Mouse (Mus musculus) layer of hippocampus, postnatal 25 days (tissue): Measurements from ENCODE around the gene 1700008O03Rik. TPM values are rescaled to one million over a fixed set of nuclear protein-coding genes. Genes with fewer than 3 reads are reported as not detected.

Source experiments
- DNase-seq, 2 experiments: peaks; one replicate each; pipeline ENCODE4 v3.0.0; 2022; ENCODE audit warnings: mixed read lengths in 2 of 2, low spot score in 1 of 2; ENCODE audit errors: extremely low spot score in 1 of 2
- total RNA-seq, 2 experiments: library from RNA; stranded (reverse); gene quantifications; 2 replicates each; pipeline ENCODE4 v1.2.3; 2021

The 1700008O03Rik gene
- total RNA-seq, 2 experiments from 2014 or later = 3.8 to 4.1 TPM

DNA sequence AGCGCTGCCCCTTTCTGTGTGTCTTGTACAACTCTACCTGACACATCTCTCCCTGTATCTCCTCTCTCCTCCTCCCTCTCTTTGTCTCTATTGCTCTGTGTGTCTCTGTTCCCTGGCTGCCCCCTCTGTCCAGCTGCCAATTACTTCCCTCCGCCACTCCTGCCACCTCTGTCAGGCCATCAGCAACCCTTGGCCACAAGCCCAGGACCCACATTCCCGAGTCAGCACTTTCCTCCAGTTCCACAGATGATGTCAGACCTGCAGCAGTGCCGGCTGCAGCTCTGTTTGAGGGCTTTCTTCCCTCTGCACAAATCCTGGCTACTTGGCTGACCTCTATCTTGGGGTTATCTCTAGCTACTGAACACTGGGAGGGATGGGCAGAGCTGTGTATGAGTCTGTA, 7.3 kb downstream of the 1700008O03Rik start:
- no peak for DNase-seq

- no peak for DNase-seq
Measured at GRCm38 (mm10) chr7:44375793-44376192, 9.8 kb downstream of the 1700008O03Rik start.

DNA sequence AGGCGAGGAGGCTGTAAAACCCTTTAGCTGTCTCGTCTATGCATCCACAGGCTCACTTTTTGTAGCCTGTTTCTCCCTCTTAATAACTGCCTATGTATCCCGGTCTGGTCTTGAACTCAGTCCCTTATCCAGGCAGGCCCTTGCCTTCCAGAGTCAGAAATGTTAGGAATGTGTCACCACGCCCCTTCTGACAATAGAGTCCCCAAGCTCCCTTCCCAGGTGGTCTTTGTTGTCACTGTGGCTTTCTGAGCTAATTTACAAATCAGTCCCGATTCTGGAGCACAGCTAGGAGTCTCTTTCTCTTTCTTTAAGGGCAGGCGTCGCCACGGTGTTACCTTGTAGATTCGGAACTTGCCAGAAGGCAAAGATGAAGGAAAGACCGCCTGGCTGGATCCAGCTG, 10.4 kb downstream of the 1700008O03Rik start:
- DNase-seq = no peak

- DNase-seq = peak in 1 of 2 experiments; percentile 28
Measured at GRCm38 (mm10) chr7:44374756-44375155, 10.9 kb downstream of the 1700008O03Rik start.

DNA sequence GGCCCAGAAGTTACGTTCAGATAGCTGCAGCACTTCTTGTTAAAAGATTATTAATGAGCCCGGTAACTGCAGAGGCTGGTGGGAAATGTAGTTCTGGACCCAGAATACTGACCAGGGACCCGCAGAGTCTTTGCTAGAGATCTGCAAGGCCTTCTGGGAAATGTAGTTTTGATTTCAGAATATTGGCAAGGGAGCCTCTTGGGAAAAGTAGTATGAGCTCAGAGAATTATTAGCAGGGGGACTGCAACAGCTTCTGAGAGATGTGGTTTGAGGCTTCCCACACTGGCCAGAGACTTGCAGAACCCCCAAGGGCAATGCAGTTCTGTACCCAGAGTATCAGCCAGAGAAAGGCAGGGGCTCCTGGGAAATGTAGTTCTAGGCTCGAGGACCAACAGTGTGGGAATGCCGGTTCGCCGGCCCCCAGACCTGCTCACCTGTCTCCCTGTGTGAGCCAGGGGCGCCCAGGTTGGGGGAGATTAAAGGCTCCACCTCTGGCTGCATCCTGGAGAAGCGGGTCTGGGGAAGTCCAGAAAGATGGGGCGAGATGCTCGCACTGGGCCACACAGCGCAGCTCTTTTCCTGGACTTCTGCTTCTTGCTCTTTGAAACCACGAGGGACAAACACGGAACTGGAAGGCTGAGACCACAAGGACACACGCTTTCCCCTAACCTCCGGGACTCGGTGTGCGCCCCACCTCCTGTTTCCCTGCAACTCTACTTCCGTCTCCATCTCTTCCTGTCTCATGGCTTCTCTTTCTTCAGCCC, 11.5 kb downstream of the 1700008O03Rik start:
- peak; percentile 60 to 77 for DNase-seq

GRCm38 (mm10) chr7:44373460-44373859, 12.2 kb downstream of the 1700008O03Rik start:
- DNase-seq = no peak

DNA sequence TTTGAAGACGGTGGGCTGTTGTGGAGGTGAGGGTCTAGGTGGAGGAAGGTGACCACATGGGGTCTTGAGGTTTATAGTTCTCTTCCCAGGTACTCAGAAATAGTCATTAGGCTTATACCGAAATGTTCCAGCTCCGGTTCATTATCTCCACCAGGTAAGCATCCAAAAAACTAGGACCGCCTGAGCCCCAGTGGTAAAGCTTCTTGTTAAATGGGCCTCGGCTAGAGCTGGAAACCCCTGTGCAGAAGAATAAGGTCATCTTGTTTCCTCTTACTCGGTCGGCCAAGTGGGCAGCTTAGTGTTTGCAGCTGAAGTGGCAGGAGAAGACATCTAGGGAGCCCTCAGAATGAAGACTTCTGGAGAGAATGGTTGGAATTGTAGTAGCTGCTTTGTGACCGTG, 12.9 kb downstream of the 1700008O03Rik start:
- DNase-seq = no peak

GRCm38 (mm10) chr7:44360792-44361301, 24.8 kb downstream of the 1700008O03Rik start:
- peak in 1 of 2 experiments; percentile 33 for DNase-seq

- DNase-seq = peak; percentile 92 to 97
Measured at GRCm38 (mm10) chr7:44359908-44360672, 25.5 kb downstream of the 1700008O03Rik start.

- no peak for DNase-seq
Measured at GRCm38 (mm10) chr7:44358886-44359654, 26.6 kb downstream of the 1700008O03Rik start.

GRCm38 (mm10) chr7:44358012-44358411, 27.6 kb downstream of the 1700008O03Rik start:
- no peak for DNase-seq

- DNase-seq = no peak
Measured at GRCm38 (mm10) chr7:44357531-44357930, 28.1 kb downstream of the 1700008O03Rik start.

GRCm38 (mm10) chr7:44356590-44357481, 28.8 kb downstream of the 1700008O03Rik start:
- no peak for DNase-seq

GRCm38 (mm10) chr7:44355411-44355810, 30.2 kb downstream of the 1700008O03Rik start:
- DNase-seq = no peak

DNA sequence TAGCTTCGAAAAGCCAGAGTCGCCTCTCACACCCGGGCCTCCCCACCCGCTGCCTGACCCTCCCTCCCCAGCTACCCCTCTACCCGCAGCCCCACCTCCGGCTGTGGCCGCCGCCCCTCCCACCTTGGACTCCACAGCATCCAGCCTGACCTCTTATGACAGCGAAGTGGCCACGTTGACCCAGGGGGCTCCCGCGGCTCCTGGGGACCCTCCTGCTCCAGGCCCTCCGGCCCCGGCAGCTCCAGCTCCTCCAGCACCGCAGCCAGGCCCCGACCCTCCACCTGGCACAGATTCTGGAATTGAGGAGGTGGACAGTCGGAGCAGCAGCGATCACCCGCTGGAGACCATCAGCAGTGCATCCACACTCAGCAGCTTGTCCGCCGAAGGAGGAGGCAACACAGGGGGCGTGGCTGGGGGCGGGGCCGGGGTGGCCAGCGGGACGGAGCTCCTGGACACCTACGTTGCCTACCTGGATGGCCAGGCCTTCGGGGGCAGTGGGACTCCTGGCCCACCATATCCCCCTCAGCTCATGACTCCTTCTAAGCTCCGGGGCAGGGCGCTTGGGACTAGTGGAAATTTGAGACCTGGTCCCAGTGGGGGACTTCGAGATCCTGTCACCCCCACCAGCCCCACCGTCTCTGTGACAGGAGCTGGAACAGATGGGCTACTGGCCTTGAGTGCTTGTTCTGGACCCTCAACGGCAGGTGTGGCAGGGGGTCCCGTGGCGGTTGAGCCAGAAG, 31.8 kb downstream of the 1700008O03Rik start:
- DNase-seq = no peak

GRCm38 (mm10) chr7:44352750-44353600, 32.6 kb downstream of the 1700008O03Rik start:
- DNase-seq = peak; percentile 32 to 45

DNA sequence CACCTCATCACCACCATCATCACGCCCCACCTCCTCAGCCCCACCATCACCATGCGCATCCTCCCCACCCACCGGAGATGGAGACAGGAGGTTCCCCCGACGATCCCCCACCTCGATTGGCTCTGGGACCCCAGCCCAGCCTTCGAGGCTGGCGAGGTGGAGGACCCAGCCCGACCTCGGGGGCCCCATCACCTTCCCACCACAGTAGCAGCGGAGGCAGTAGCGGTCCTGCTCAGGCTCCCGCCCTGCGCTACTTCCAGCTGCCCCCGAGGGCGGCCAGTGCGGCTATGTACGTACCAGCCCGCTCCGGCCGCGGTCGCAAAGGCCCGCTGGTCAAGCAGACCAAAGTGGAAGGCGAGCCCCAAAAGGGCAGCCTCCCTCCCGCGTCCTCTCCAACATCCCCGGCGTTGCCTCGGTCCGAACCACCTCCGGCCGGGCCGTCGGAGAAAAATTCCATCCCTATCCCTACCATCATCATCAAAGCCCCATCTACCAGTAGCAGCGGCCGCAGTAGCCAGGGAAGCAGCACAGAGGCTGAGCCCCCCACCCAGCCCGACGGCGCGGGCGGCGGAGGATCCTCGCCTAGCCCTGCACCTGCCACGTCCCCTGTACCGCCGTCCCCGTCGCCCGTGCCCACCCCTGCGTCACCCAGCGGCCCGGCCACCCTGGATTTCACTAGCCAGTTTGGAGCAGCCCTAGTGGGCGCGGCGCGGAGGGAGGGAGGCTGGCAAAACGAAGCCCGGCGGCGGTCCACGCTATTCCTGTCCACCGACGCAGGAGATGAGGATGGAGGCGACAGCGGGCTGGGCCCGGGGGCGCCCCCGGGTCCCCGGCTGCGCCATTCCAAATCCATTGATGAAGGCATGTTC, 33.5 kb downstream of the 1700008O03Rik start:
- no peak for DNase-seq
